Mouse (Mus musculus): ENCODE measurements around the gene Tet3. TPM values are rescaled to one million over a fixed set of nuclear protein-coding genes. Genes with fewer than 3 reads are reported as not detected.

The Tet3 gene
- polyA plus RNA-seq, 1 experiment from 2014 or later, result 41.1 TPM

Small RNA genes lying within 50 kb of the gene (microRNA-seq; reads per million reads assigned to microRNA genes)
- not detected for gene Mir6374

Other genes with a start within 250 kb of the Tet3 start
- gene Slc4a5, start 239.3 kb downstream of the Tet3 start, polyA plus RNA-seq (2016; fragmentation: Nextera tagmentation; extraction: Ambion mirVana), result 0.62 and 1.1 TPM in 2 replicates
- gene Mthfd2, start 133.2 kb downstream of the Tet3 start, polyA plus RNA-seq (2016; fragmentation: Nextera tagmentation; extraction: Ambion mirVana), result 36.4 and 39.7 TPM in 2 replicates
- gene Mob1a, start 133.1 kb downstream of the Tet3 start, polyA plus RNA-seq (2016; fragmentation: Nextera tagmentation; extraction: Ambion mirVana), result 62.8 and 71.0 TPM in 2 replicates
- gene Bola3, start 109.9 kb downstream of the Tet3 start, polyA plus RNA-seq (2016; fragmentation: Nextera tagmentation; extraction: Ambion mirVana), result 117 and 126 TPM in 2 replicates
- gene Dguok, start 47.9 kb upstream of the Tet3 start, polyA plus RNA-seq (2016; fragmentation: Nextera tagmentation; extraction: Ambion mirVana), result 75.5 and 79.1 TPM in 2 replicates
- 2.9 and 4.4 TPM in 2 replicates for gene Actg2, start 77.2 kb upstream of the Tet3 start, polyA plus RNA-seq (2016; fragmentation: Nextera tagmentation; extraction: Ambion mirVana)
- 22.0 and 22.7 TPM in 2 replicates for gene Stambp, start 113.6 kb upstream of the Tet3 start, polyA plus RNA-seq (2016; fragmentation: Nextera tagmentation; extraction: Ambion mirVana)
- not detected in 2 replicates for gene Clec4f, start 197.1 kb upstream of the Tet3 start, polyA plus RNA-seq (2016; fragmentation: Nextera tagmentation; extraction: Ambion mirVana)
- not detected in 2 replicates for gene Cd207, start 218.8 kb upstream of the Tet3 start, polyA plus RNA-seq (2016; fragmentation: Nextera tagmentation; extraction: Ambion mirVana)

Measured in embryonic facial prominence, embryonic 12.5 days (tissue).